Mouse (Mus musculus): ENCODE data around the gene Bach2.

- no peak for TF ChIP-seq POLR2A (IDR thresholded peaks at IDR 0.05; ENCODE audit: borderline replicate concordance, control insufficient read depth, low read depth, low read length)
- TF ChIP-seq CTCF (IDR thresholded peaks at IDR 0.05; ENCODE audit: control insufficient read depth, insufficient read depth, low read length): no peak
Measured at GRCm38 (mm10) chr4:32393951-32394350, 155.3 kb downstream of the Bach2 start.
